32 mouse cellular contexts compared by ENCODE assay signal in genomic region chr16:20808263-20808662, GRCm38 (mm10).
A peak's percentile ranks its signal among the peaks of the same experiment; 100 is the strongest.
DNase-seq lines count a peak whose midpoint lies in the region; ATAC-seq and TF ChIP-seq lines count a peak whose summit lies in the region.
"Had no signal": no experiment of that assay in that cellular context is flagged by ENCODE, and none has a peak within 500 bp of the region (broad histone marks: within the 10 kb centered on the region; RNA-seq: fewer than 3 reads in every experiment).

No protein-coding gene starts in this region.

- POLR2A ChIA-PET in Patski (lab: Charles Lee), result no interaction called here

- no peaks in the 10 kb centered on the region for H3K9me3 ChIP-seq in intestine, postnatal 0 days (ENCODE audit: control insufficient read depth)
- no peaks in the 10 kb centered on the region for H3K9me3 ChIP-seq in intestine, embryonic 15.5 days
- no peaks in the 10 kb centered on the region for H3K9me3 ChIP-seq in midbrain, postnatal 0 days (ENCODE audit: low read length)
- H3K9me3 ChIP-seq in midbrain, embryonic 15.5 days, result no peaks in the 10 kb centered on the region
- H3K9me3 ChIP-seq: embryonic facial prominence, embryonic 12.5 days; heart, embryonic 13.5 days; midbrain, embryonic 10.5 days; neural tube, embryonic 12.5 days had no signal

- WGBS in intestine, postnatal 0 days, result 88% methylated on average over 2 of the region's 2 CpGs
- WGBS in intestine, embryonic 15.5 days, result 78% methylated on average over 2 of the region's 2 CpGs
- 84% methylated on average over 2 of the region's 2 CpGs for WGBS in midbrain, postnatal 0 days
- WGBS in midbrain, embryonic 15.5 days, result 74% methylated on average over 2 of the region's 2 CpGs

- H3K4me1 ChIP-seq in intestine, postnatal 0 days (replicated peaks; ENCODE audit: control insufficient read depth, insufficient read depth, low read length), result no peaks in the 10 kb centered on the region
- H3K4me1 ChIP-seq in intestine, embryonic 15.5 days (replicated peaks), result peaks cover 11% of the 10 kb centered on the region; the same call in 1 of the 2 replicates
- no peaks in the 10 kb centered on the region for H3K4me1 ChIP-seq in midbrain, postnatal 0 days (ENCODE audit: insufficient read depth, low read length)
- peaks cover 8% of the 10 kb centered on the region for H3K4me1 ChIP-seq in midbrain, embryonic 15.5 days

- H3K36me3 ChIP-seq in intestine, postnatal 0 days (ENCODE audit: control insufficient read depth, insufficient read depth), result no peaks in the 10 kb centered on the region
- H3K36me3 ChIP-seq in intestine, embryonic 15.5 days, result no peaks in the 10 kb centered on the region
- no peaks in the 10 kb centered on the region for H3K36me3 ChIP-seq in midbrain, postnatal 0 days (ENCODE audit: insufficient read depth, low read length)
- no peaks in the 10 kb centered on the region for H3K36me3 ChIP-seq in midbrain, embryonic 15.5 days (replicated peaks)
- H3K36me3 ChIP-seq: embryonic facial prominence, embryonic 12.5 days; heart, embryonic 13.5 days; midbrain, embryonic 10.5 days; neural tube, embryonic 12.5 days had no signal

- H3K4me2 ChIP-seq in intestine, postnatal 0 days (replicated peaks; ENCODE audit: low read depth), result no peak overlapping the region
- H3K4me2 ChIP-seq in intestine, embryonic 15.5 days (replicated peaks), result no peak overlapping the region
- H3K4me2 ChIP-seq in midbrain, postnatal 0 days (ENCODE audit: low read depth, low read length, poor library complexity, severe bottlenecking), result no peak overlapping the region
- no peak overlapping the region for H3K4me2 ChIP-seq in midbrain, embryonic 15.5 days
- H3K4me2 ChIP-seq: embryonic facial prominence, embryonic 12.5 days; heart, embryonic 13.5 days; hindbrain, embryonic 14.5 days; neural tube, embryonic 12.5 days had no signal

- no peak overlapping the region for H3K9ac ChIP-seq in intestine, postnatal 0 days (ENCODE audit: low read depth, low read length)
- no peak overlapping the region for H3K9ac ChIP-seq in intestine, embryonic 15.5 days
- H3K9ac ChIP-seq in midbrain, postnatal 0 days (replicated peaks; ENCODE audit: low read length, poor library complexity, severe bottlenecking), result no peak overlapping the region
- no peak overlapping the region for H3K9ac ChIP-seq in midbrain, embryonic 15.5 days
- H3K9ac ChIP-seq: embryonic facial prominence, embryonic 12.5 days; forebrain, postnatal 0 days; heart, embryonic 13.5 days; hindbrain, embryonic 14.5 days; liver, embryonic 14.5 days; neural tube, embryonic 12.5 days had no signal

- no peak for ATAC-seq in intestine, postnatal 0 days
- no peak for ATAC-seq in intestine, embryonic 15.5 days
- ATAC-seq in midbrain, postnatal 0 days (ENCODE audit: low FRiP score), result no peak
- no peak for ATAC-seq in midbrain, embryonic 15.5 days (replicated peaks)
- no peak for ATAC-seq in Patski
- ATAC-seq in inflammation-experienced regulatory T-cells, adult 6 months, result no peak
- ATAC-seq: forebrain, postnatal 0 days; intestine, embryonic 16.5 days; midbrain, embryonic 16.5 days had no signal

- H3K27ac ChIP-seq in intestine, postnatal 0 days (ENCODE audit: low read depth, low read length), result no peak overlapping the region
- no peak overlapping the region for H3K27ac ChIP-seq in intestine, embryonic 15.5 days
- no peak overlapping the region for H3K27ac ChIP-seq in midbrain, postnatal 0 days (ENCODE audit: low read depth, low read length)
- no peak overlapping the region for H3K27ac ChIP-seq in midbrain, embryonic 15.5 days
- H3K27ac ChIP-seq: embryonic facial prominence, embryonic 12.5 days; heart, embryonic 13.5 days; hindbrain, embryonic 14.5 days; liver, embryonic 14.5 days; midbrain, embryonic 10.5 days; neural tube, embryonic 12.5 days had no signal

- no peak for DNase-seq in midbrain, postnatal 0 days (ENCODE audit: low spot score)
- no peak for DNase-seq in Patski (ENCODE audit: low read depth, low spot score)
- no peak for DNase-seq in spleen, adult 12 weeks (ENCODE audit: low spot score)
- DNase-seq: adrenal gland, postnatal 10 days; cerebellum, adult 11 months; cerebellum, adult 9-10 months; embryo, embryonic 11 days; forebrain, postnatal 0 days; gastrocnemius, postnatal 10 days; heart, postnatal 10 days; kidney, adult 9 months; kidney, postnatal 14 days; layer of hippocampus, postnatal 36 days; liver; lung, adult 2 months; lung, postnatal 14 days; right cerebral cortex, adult 18-20 months; thymus, adult 2 months; thymus, postnatal 4 days had no signal

- in situ Hi-C loops in Patski (cut with MboI; ENCODE audit: low pct_unique_long_range_greater_than_20kb), result loop anchor here (10.0 kb wide), 2 partner anchors 87 to 377 kb away; no protein-coding TSS in a partner anchor

- CTCF ChIA-PET in Patski (lab: Charles Lee), result no interaction called here

- H3K27me3 ChIP-seq in intestine, postnatal 0 days (replicated peaks; ENCODE audit: control insufficient read depth, insufficient read depth, low read length), result no peaks in the 10 kb centered on the region
- no peaks in the 10 kb centered on the region for H3K27me3 ChIP-seq in intestine, embryonic 15.5 days (replicated peaks)
- H3K27me3 ChIP-seq in midbrain, postnatal 0 days (ENCODE audit: insufficient read depth, low read length), result no peaks in the 10 kb centered on the region
- H3K27me3 ChIP-seq in midbrain, embryonic 15.5 days (replicated peaks), result no peaks in the 10 kb centered on the region
- no peaks in the 10 kb centered on the region for H3K27me3 ChIP-seq in Patski
- H3K27me3 ChIP-seq: embryonic facial prominence, embryonic 12.5 days; heart, embryonic 13.5 days; neural tube, embryonic 12.5 days had no signal

- TF ChIP-seq CTCF in intestine, postnatal 0 days (IDR thresholded peaks at IDR 0.05; ENCODE audit: low read depth), result peak; percentile 37
- peak; percentile 23; the same call in 1 of the 2 replicates for TF ChIP-seq CTCF in midbrain, postnatal 0 days (IDR thresholded peaks at IDR 0.05)
- peak; percentile 28 for TF ChIP-seq CTCF in Patski (IDR thresholded peaks at IDR 0.05)

- no peak overlapping the region for H3K4me3 ChIP-seq in intestine, postnatal 0 days (ENCODE audit: low read depth, low read length)
- H3K4me3 ChIP-seq in intestine, embryonic 15.5 days (replicated peaks), result no peak overlapping the region
- H3K4me3 ChIP-seq in midbrain, postnatal 0 days (ENCODE audit: low read depth, low read length), result no peak overlapping the region
- no peak overlapping the region for H3K4me3 ChIP-seq in midbrain, embryonic 15.5 days
- H3K4me3 ChIP-seq: embryonic facial prominence, embryonic 12.5 days; heart, embryonic 13.5 days; midbrain, embryonic 10.5 days; myocyte; neural tube, embryonic 12.5 days had no signal
